In genomic region chr2:91071059-91071458, GRCm38 (mm10) we compare ENCODE assay signal across 9 mouse cellular contexts. TPM values are rescaled to one million over a fixed set of nuclear protein-coding genes. Genes with fewer than 3 reads are reported as not detected.
DNase-seq lines count a peak whose midpoint lies in the region; ATAC-seq and TF ChIP-seq lines count a peak whose summit lies in the region.
"Had no signal": no experiment of that assay in that cellular context is flagged by ENCODE, and none has a peak within 500 bp of the region (broad histone marks: within the 10 kb centered on the region; RNA-seq: fewer than 3 reads in every experiment).

No protein-coding gene starts in this region.

- no peak for DNase-seq in liver, embryonic 11.5 days (ENCODE audit: low spot score)
- DNase-seq in liver = no peak
- no peak for DNase-seq in hindbrain, postnatal 0 days (ENCODE audit: low spot score)
- DNase-seq in frontal cortex, adult 2 months (ENCODE audit: extremely low spot score in 1 of 2, low spot score in 1 of 2) = no peak

- H3K27me3 ChIP-seq in liver, embryonic 11.5 days (replicated peaks; ENCODE audit: control insufficient read depth, insufficient read depth, low read length) = no peaks in the 10 kb centered on the region
- H3K27me3 ChIP-seq in embryonic facial prominence, embryonic 15.5 days = no peaks in the 10 kb centered on the region
- H3K27me3 ChIP-seq in hindbrain, postnatal 0 days (ENCODE audit: insufficient read depth, low read length) = no peaks in the 10 kb centered on the region
- no peaks in the 10 kb centered on the region for H3K27me3 ChIP-seq in myocyte (ENCODE audit: control insufficient read depth, insufficient read depth, insufficient read length)

- peak overlapping the region; percentile 80 for H3K27ac ChIP-seq in liver, embryonic 11.5 days (ENCODE audit: low read depth, low read length)
- H3K27ac ChIP-seq in embryonic facial prominence, embryonic 15.5 days (replicated peaks) = peak overlapping the region; percentile 88
- H3K27ac ChIP-seq in hindbrain, postnatal 0 days = peak overlapping the region; percentile 83

- peak overlapping the region; percentile 81 for H3K4me2 ChIP-seq in liver, embryonic 11.5 days
- peak overlapping the region; percentile 74 for H3K4me2 ChIP-seq in embryonic facial prominence, embryonic 15.5 days (replicated peaks)
- peak overlapping the region; percentile 67 for H3K4me2 ChIP-seq in hindbrain, postnatal 0 days (ENCODE audit: low read depth, low read length)
- H3K4me2 ChIP-seq in myocyte (ENCODE audit: low read depth) = peak overlapping the region; percentile 75

- 84% methylated on average over 10 of the region's 10 CpGs for WGBS in liver, embryonic 11.5 days
- 83% methylated on average over 10 of the region's 10 CpGs for WGBS in embryonic facial prominence, embryonic 15.5 days
- WGBS in hindbrain, postnatal 0 days = 83% methylated on average over 10 of the region's 10 CpGs

- H3K9me3 ChIP-seq in liver, embryonic 11.5 days (ENCODE audit: control insufficient read depth, low read length) = no peaks in the 10 kb centered on the region
- no peaks in the 10 kb centered on the region for H3K9me3 ChIP-seq in embryonic facial prominence, embryonic 15.5 days (replicated peaks)
- H3K9me3 ChIP-seq in hindbrain, postnatal 0 days (ENCODE audit: low read length) = no peaks in the 10 kb centered on the region

- H3K4me3 ChIP-seq in liver, embryonic 11.5 days (ENCODE audit: low read depth, low read length) = peak overlapping the region; percentile 60
- peak overlapping the region; percentile 70; the same call in 1 of the 2 replicates for H3K4me3 ChIP-seq in embryonic facial prominence, embryonic 15.5 days (replicated peaks)
- H3K4me3 ChIP-seq in hindbrain, postnatal 0 days (ENCODE audit: low read length) = peak overlapping the region; percentile 70
- peak overlapping the region; percentile 35 for H3K4me3 ChIP-seq in myocyte

- no peak for ATAC-seq in liver, embryonic 11.5 days (replicated peaks; ENCODE audit: low FRiP score)
- no peak for ATAC-seq in embryonic facial prominence, embryonic 15.5 days (ENCODE audit: insufficient number of reproducible peaks, low FRiP score, low TSS enrichment, low read depth)
- ATAC-seq in hindbrain, postnatal 0 days = no peak
- no peak for ATAC-seq in megakaryocyte progenitor cell, adult 5-6 weeks (replicated peaks; ENCODE audit: poor library complexity)
- ATAC-seq in activated CD4-positive, CD25-positive, alpha-beta regulatory T cell, adult 4 months = no peak

- TF ChIP-seq POLR2A in myocyte (IDR thresholded peaks at IDR 0.05; ENCODE audit: insufficient read length, low read depth) = no peak

- H3K36me3 ChIP-seq in liver, embryonic 11.5 days (ENCODE audit: control insufficient read depth, insufficient read depth, low read length) = no peaks in the 10 kb centered on the region
- H3K36me3 ChIP-seq in embryonic facial prominence, embryonic 15.5 days = peaks cover 6% of the 10 kb centered on the region
- H3K36me3 ChIP-seq in hindbrain, postnatal 0 days (ENCODE audit: insufficient read depth, low read length) = no peaks in the 10 kb centered on the region; the same call in 1 of the 2 replicates
- peaks cover 4% of the 10 kb centered on the region for H3K36me3 ChIP-seq in myocyte (ENCODE audit: control insufficient read depth, insufficient read depth)

- no peak for TF ChIP-seq CTCF in hindbrain, postnatal 0 days (IDR thresholded peaks at IDR 0.05; ENCODE audit: low read depth)

- no peaks in the 10 kb centered on the region for H3K79me2 ChIP-seq in myocyte (ENCODE audit: control insufficient read depth, insufficient read depth)

- peak overlapping the region; percentile 70 for H3ac ChIP-seq in myocyte (ENCODE audit: control insufficient read depth, insufficient read length)

- peaks cover 14% of the 10 kb centered on the region for H3K4me1 ChIP-seq in liver, embryonic 11.5 days (replicated peaks; ENCODE audit: control insufficient read depth, insufficient read depth, low read length)
- H3K4me1 ChIP-seq in embryonic facial prominence, embryonic 15.5 days = peaks cover 24% of the 10 kb centered on the region
- peaks cover 20% of the 10 kb centered on the region for H3K4me1 ChIP-seq in hindbrain, postnatal 0 days (ENCODE audit: insufficient read depth, low read length)

- peak overlapping the region; percentile 79 for H3K9ac ChIP-seq in liver, embryonic 11.5 days (ENCODE audit: low read depth, low read length)
- H3K9ac ChIP-seq in embryonic facial prominence, embryonic 15.5 days = no peak overlapping the region
- H3K9ac ChIP-seq in hindbrain, postnatal 0 days (replicated peaks; ENCODE audit: low read length) = peak overlapping the region; percentile 72

TF ChIP-seq in myocyte, 11 proteins besides CTCF, POLR2A, EP300 and RAD21:
- TF ChIP-seq POLR2AphosphoS2 (IDR thresholded peaks at IDR 0.05; ENCODE audit: insufficient read length, low read depth) (peak; percentile 59), MYOG (IDR thresholded peaks at IDR 0.05; ENCODE audit: control insufficient read depth in 1 of 3, insufficient read depth in 1 of 3, insufficient read length in 2 of 3, low read depth in 2 of 3) (no peak)
TF ChIP-seq in myocyte: peak in this region for 1.

RNA-seq across cellular contexts. Expression of gene Slc39a13, which starts 0.8 kb away (rescaled TPM):
- polyA plus RNA-seq in liver, embryonic 11.5 days (2014; fragmentation: Nextera tagmentation; extraction: Ambion mirVana) = 19.6 and 20.0 TPM in 2 replicates
- polyA plus RNA-seq in embryonic facial prominence, embryonic 15.5 days (2015; fragmentation: Nextera tagmentation; extraction: Ambion mirVana) = 75.8 and 80.0 TPM in 2 replicates
- 37.1 and 42.7 TPM in 2 replicates for total RNA-seq in hindbrain, postnatal 0 days (2014; rRNA removed)
- 22.6 and 24.4 TPM in 2 replicates for polyA plus RNA-seq in hindbrain, postnatal 0 days (2015; fragmentation: Nextera tagmentation; extraction: Ambion mirVana)
- 41.1 TPM for polyA plus RNA-seq in myocyte (2012; fragmentation: generic; extraction: Trizol)
- polyA plus RNA-seq in frontal cortex, adult 2 months (2012; rRNA removed) = 53.8 and 54.3 TPM in 2 replicates
- total RNA-seq in megakaryocyte progenitor cell, adult 5-6 weeks (2015) = 9.2 and 14.8 TPM in 2 replicates
- 7.0 and 8.9 TPM in 2 replicates for total RNA-seq in megakaryocyte progenitor cell, adult 5-6 weeks (2017)
- polyA plus RNA-seq in activated CD4-positive, CD25-positive, alpha-beta regulatory T cell, adult 4 months (2017; shearing (Covaris generic)) = 10 to 100 TPM; 15.6 to 21.8 TPM

RNA-seq across cellular contexts. Expression of gene Spi1, which starts 11.1 kb away (rescaled TPM):
- 19.5 and 22.7 TPM in 2 replicates for polyA plus RNA-seq in liver, embryonic 11.5 days (2014; fragmentation: Nextera tagmentation; extraction: Ambion mirVana)
- 12.3 and 12.4 TPM in 2 replicates for polyA plus RNA-seq in embryonic facial prominence, embryonic 15.5 days (2015; fragmentation: Nextera tagmentation; extraction: Ambion mirVana)
- 3.0 and 8.5 TPM in 2 replicates for total RNA-seq in hindbrain, postnatal 0 days (2014; rRNA removed)
- polyA plus RNA-seq in hindbrain, postnatal 0 days (2015; fragmentation: Nextera tagmentation; extraction: Ambion mirVana) = 4.5 and 4.9 TPM in 2 replicates
- 0.04 TPM for polyA plus RNA-seq in myocyte (2012; fragmentation: generic; extraction: Trizol)
- polyA plus RNA-seq in frontal cortex, adult 2 months (2012; rRNA removed) = 9.7 and 12.0 TPM in 2 replicates
- 182 and 235 TPM in 2 replicates for total RNA-seq in megakaryocyte progenitor cell, adult 5-6 weeks (2015)
- total RNA-seq in megakaryocyte progenitor cell, adult 5-6 weeks (2017) = 82.5 and 97.3 TPM in 2 replicates
- polyA plus RNA-seq in activated CD4-positive, CD25-positive, alpha-beta regulatory T cell, adult 4 months (2017; shearing (Covaris generic)) = not detected

RNA-seq across cellular contexts. Expression of gene Psmc3, which starts 17.2 kb away (rescaled TPM):
- polyA plus RNA-seq in liver, embryonic 11.5 days (2014; fragmentation: Nextera tagmentation; extraction: Ambion mirVana) = 324 and 347 TPM in 2 replicates
- polyA plus RNA-seq in embryonic facial prominence, embryonic 15.5 days (2015; fragmentation: Nextera tagmentation; extraction: Ambion mirVana) = 282 and 288 TPM in 2 replicates
- total RNA-seq in hindbrain, postnatal 0 days (2014; rRNA removed) = 154 and 160 TPM in 2 replicates
- 249 and 261 TPM in 2 replicates for polyA plus RNA-seq in hindbrain, postnatal 0 days (2015; fragmentation: Nextera tagmentation; extraction: Ambion mirVana)
- 688 TPM for polyA plus RNA-seq in myocyte (2012; fragmentation: generic; extraction: Trizol)
- 183 and 195 TPM in 2 replicates for polyA plus RNA-seq in frontal cortex, adult 2 months (2012; rRNA removed)
- 102 and 103 TPM in 2 replicates for total RNA-seq in megakaryocyte progenitor cell, adult 5-6 weeks (2015)
- 310 and 320 TPM in 2 replicates for total RNA-seq in megakaryocyte progenitor cell, adult 5-6 weeks (2017)
- polyA plus RNA-seq in activated CD4-positive, CD25-positive, alpha-beta regulatory T cell, adult 4 months (2017; shearing (Covaris generic)) = 100 to 1,000 TPM; 196 to 209 TPM

RNA-seq across cellular contexts. Expression of gene Rapsn, which starts 35.6 kb away (rescaled TPM):
- 1.4 and 2.0 TPM in 2 replicates for polyA plus RNA-seq in liver, embryonic 11.5 days (2014; fragmentation: Nextera tagmentation; extraction: Ambion mirVana)
- 24.0 and 34.6 TPM in 2 replicates for polyA plus RNA-seq in embryonic facial prominence, embryonic 15.5 days (2015; fragmentation: Nextera tagmentation; extraction: Ambion mirVana)
- 0.22 TPM in 1 of 2 replicates, not detected in the other for total RNA-seq in hindbrain, postnatal 0 days (2014; rRNA removed)
- polyA plus RNA-seq in hindbrain, postnatal 0 days (2015; fragmentation: Nextera tagmentation; extraction: Ambion mirVana) = 0.88 and 1.1 TPM in 2 replicates
- polyA plus RNA-seq in myocyte (2012; fragmentation: generic; extraction: Trizol) = 199 TPM
- polyA plus RNA-seq in frontal cortex, adult 2 months (2012; rRNA removed) = 1.1 and 1.7 TPM in 2 replicates
- total RNA-seq in megakaryocyte progenitor cell, adult 5-6 weeks (2015) = 1.8 and 4.1 TPM in 2 replicates
- 2.7 and 3.4 TPM in 2 replicates for total RNA-seq in megakaryocyte progenitor cell, adult 5-6 weeks (2017)
- 1 to 10 TPM; 5.3 to 5.6 TPM for polyA plus RNA-seq in activated CD4-positive, CD25-positive, alpha-beta regulatory T cell, adult 4 months (2017; shearing (Covaris generic))

RNA-seq across cellular contexts. Expression of gene Mybpc3, which starts 46.9 kb away (rescaled TPM):
- 1.2 and 5.0 TPM in 2 replicates for polyA plus RNA-seq in liver, embryonic 11.5 days (2014; fragmentation: Nextera tagmentation; extraction: Ambion mirVana)
- polyA plus RNA-seq in embryonic facial prominence, embryonic 15.5 days (2015; fragmentation: Nextera tagmentation; extraction: Ambion mirVana) = 0.32 and 0.40 TPM in 2 replicates
- 0.25 and 0.37 TPM in 2 replicates for total RNA-seq in hindbrain, postnatal 0 days (2014; rRNA removed)
- 0.13 and 0.23 TPM in 2 replicates for polyA plus RNA-seq in hindbrain, postnatal 0 days (2015; fragmentation: Nextera tagmentation; extraction: Ambion mirVana)
- 0.05 TPM for polyA plus RNA-seq in myocyte (2012; fragmentation: generic; extraction: Trizol)
- 0.30 and 0.61 TPM in 2 replicates for polyA plus RNA-seq in frontal cortex, adult 2 months (2012; rRNA removed)
- 0.17 TPM in 1 of 2 replicates, not detected in the other for total RNA-seq in megakaryocyte progenitor cell, adult 5-6 weeks (2015)
- 0.20 TPM in 1 of 2 replicates, not detected in the other for total RNA-seq in megakaryocyte progenitor cell, adult 5-6 weeks (2017)
- polyA plus RNA-seq in activated CD4-positive, CD25-positive, alpha-beta regulatory T cell, adult 4 months (2017; shearing (Covaris generic)) = not detected
- total RNA-seq: adrenal gland, postnatal 14 days had no signal
